Mouse (Mus musculus): ENCODE results near the gene Nlrp4b. TPM values are rescaled to one million over a fixed set of nuclear protein-coding genes. Genes with fewer than 3 reads are reported as not detected.
"Not testable (repeated sequence)": the region's sequence is repeated elsewhere in the genome, so short reads cannot be mapped to it uniquely, and the experiment has no call there.

Nlrp4b gene
- polyA plus RNA-seq (2015; fragmentation: Nextera tagmentation; extraction: Ambion mirVana): not detected in 2 replicates

DNA sequence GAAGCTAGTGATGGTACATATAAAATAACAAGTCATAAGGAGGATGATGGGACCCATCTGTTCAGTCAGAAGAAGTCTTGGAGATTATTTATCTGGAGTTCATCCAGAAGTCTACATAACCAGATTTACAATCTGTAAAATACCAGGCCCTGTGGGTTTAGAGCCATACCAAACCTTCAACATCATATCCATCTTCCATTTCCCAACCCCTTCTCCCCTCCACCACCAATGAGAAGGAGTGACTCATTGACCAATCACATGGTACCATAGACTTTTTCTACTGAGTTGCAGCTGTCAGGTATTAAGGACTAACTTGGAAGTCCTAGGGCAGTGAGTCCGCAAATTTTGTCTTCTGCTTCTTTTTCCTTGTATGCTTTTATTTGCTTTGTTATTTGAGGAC, at the start of gene Nlrp4b:
TSS of gene Nlrp4b (plus strand) at position 301 of the 400 bp plus-strand sequence.
- H3K27me3 ChIP-seq: no peaks in the 10 kb centered on the region
- H3K27ac ChIP-seq: no peak within 1 kb of the TSS
- no peaks in the 10 kb centered on the region for H3K36me3 ChIP-seq
- no peak within 1 kb of the TSS for H3K4me3 ChIP-seq
- 98% methylated on average over 1 of the region's 1 CpGs for WGBS
- H3K4me1 ChIP-seq (replicated peaks): no peaks in the 10 kb centered on the region
- no peak within 1 kb of the TSS for H3K9ac ChIP-seq
- no peak for ATAC-seq (ENCODE audit: low FRiP score)
- no peak within 1 kb of the TSS for H3K4me2 ChIP-seq
- peaks cover 30% of the 10 kb centered on the region for H3K9me3 ChIP-seq

GRCm38 (mm10) chr7:10754264-10754663, 66.7 kb downstream of the Nlrp4b start, which contains the start of gene Vmn1r71:
TSS of gene Vmn1r71 (minus strand) at chr7:10754364.
- no peak for ATAC-seq (ENCODE audit: low FRiP score)
- Histone ChIP-seq H3K9me3 (peaks cover 18% of the 10 kb centered on the region; the same call in 1 of the 2 replicates), H3K9ac (no peak within 1 kb of the TSS), H3K4me2 (no peak within 1 kb of the TSS), H3K4me3 (no peak within 1 kb of the TSS), H3K27ac (no peak within 1 kb of the TSS), H3K27me3 (no peaks in the 10 kb centered on the region), H3K4me1 (replicated peaks) (no peaks in the 10 kb centered on the region), H3K36me3 (no peaks in the 10 kb centered on the region)

DNA sequence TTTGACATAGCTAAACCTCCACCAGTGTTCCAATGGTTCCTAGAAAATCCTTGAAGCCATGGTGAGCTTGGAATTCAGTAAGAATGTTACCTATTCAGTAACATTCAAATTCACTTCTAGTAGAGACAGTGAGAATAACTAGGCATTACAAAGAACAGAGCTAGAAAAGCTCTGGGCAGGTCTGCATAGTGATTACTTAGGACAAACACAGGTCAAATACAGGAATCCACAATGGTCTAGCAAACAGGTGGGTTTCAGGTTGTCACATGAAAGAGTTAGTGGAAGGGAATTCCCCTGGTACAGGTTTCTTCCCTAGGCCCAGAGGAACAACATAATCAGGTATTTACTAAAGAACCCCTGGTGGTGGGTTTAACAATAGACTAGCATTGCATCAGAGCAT, 70.0 kb downstream of the Nlrp4b start:
- H3K9ac ChIP-seq; H3K4me2 ChIP-seq; ATAC-seq (ENCODE audit: low FRiP score); H3K27me3 ChIP-seq; H3K27ac ChIP-seq; H3K4me3 ChIP-seq; H3K36me3 ChIP-seq; H3K4me1 ChIP-seq (replicated peaks): not testable (repeated sequence)
- H3K9me3 ChIP-seq: peaks cover 18% of the 10 kb centered on the region; the same call in 1 of the 2 replicates

Other genes with a start within 250 kb of the Nlrp4b start
- not detected in 2 replicates for gene Vmn1r67, start 244.5 kb upstream of the Nlrp4b start, polyA plus RNA-seq (2015; fragmentation: Nextera tagmentation; extraction: Ambion mirVana)
- 47.6 and 47.7 TPM in 2 replicates for gene Zik1, start 192.4 kb upstream of the Nlrp4b start, polyA plus RNA-seq (2015; fragmentation: Nextera tagmentation; extraction: Ambion mirVana)
- not detected in 2 replicates for gene Vmn1r68, start 129.3 kb upstream of the Nlrp4b start, polyA plus RNA-seq (2015; fragmentation: Nextera tagmentation; extraction: Ambion mirVana)
- gene Vmn1r69, start 74.1 kb upstream of the Nlrp4b start, polyA plus RNA-seq (2015; fragmentation: Nextera tagmentation; extraction: Ambion mirVana): not detected in 2 replicates
- gene Vmn1r70, start 56.3 kb upstream of the Nlrp4b start, polyA plus RNA-seq (2015; fragmentation: Nextera tagmentation; extraction: Ambion mirVana): not detected in 2 replicates
- gene Vmn1r71, start 66.6 kb downstream of the Nlrp4b start, polyA plus RNA-seq (2015; fragmentation: Nextera tagmentation; extraction: Ambion mirVana): not detected in 2 replicates
- gene Zscan4b, start 217.3 kb downstream of the Nlrp4b start, polyA plus RNA-seq (2015; fragmentation: Nextera tagmentation; extraction: Ambion mirVana): not detected in 2 replicates

Measured in hindbrain, embryonic 13.5 days (tissue).